Mouse (Mus musculus) activated CD4-positive, CD25-positive, alpha-beta regulatory T cell, adult 4 months (primary cell): ENCODE results near the gene Kmt2c. TPM values are rescaled to one million over a fixed set of nuclear protein-coding genes. Genes with fewer than 3 reads are reported as not detected.
"Not testable (repeated sequence)": the region's sequence is repeated elsewhere in the genome, so short reads cannot be mapped to it uniquely, and the experiment has no call there.

Experiments used
- ATAC-seq: one replicate; pipeline ENCODE4 v1.8.0; 2017
- polyA plus RNA-seq, 2 experiments: library from polyadenylated mRNA; unstranded; fragments of 100-300 nt; shearing (Covaris generic); gene quantifications; one replicate each; pipeline ENCODE4 v1.2.1; 2017

Kmt2c gene
- polyA plus RNA-seq, 2 experiments from 2014 or later: 26.0 to 27.7 TPM

- no peak for ATAC-seq
Measured at GRCm38 (mm10) chr5:25367126-25367525, 131.5 kb downstream of the Kmt2c start.

- no peak for ATAC-seq
Measured at GRCm38 (mm10) chr5:25353509-25353908, 145.1 kb downstream of the Kmt2c start.

- no peak for ATAC-seq
Measured at GRCm38 (mm10) chr5:25331322-25331721, 167.3 kb downstream of the Kmt2c start.

GRCm38 (mm10) chr5:25313881-25314280 lies 184.7 kb downstream of the Kmt2c start:
- ATAC-seq: no peak

- no peak for ATAC-seq
Measured at GRCm38 (mm10) chr5:25310226-25310625, 188.4 kb downstream of the Kmt2c start.

GRCm38 (mm10) chr5:25296830-25297229 lies 201.8 kb downstream of the Kmt2c start:
- no peak for ATAC-seq

- ATAC-seq: no peak
Measured at GRCm38 (mm10) chr5:25283988-25284387, 214.6 kb downstream of the Kmt2c start.

GRCm38 (mm10) chr5:25276365-25276764 lies 222.2 kb downstream of the Kmt2c start:
- ATAC-seq: no peak

GRCm38 (mm10) chr5:25275629-25276028 lies 223.0 kb downstream of the Kmt2c start:
- ATAC-seq: no peak

- ATAC-seq: no peak
Measured at GRCm38 (mm10) chr5:25268258-25268888, 230.2 kb downstream of the Kmt2c start.

GRCm38 (mm10) chr5:25262266-25262665 lies 236.3 kb downstream of the Kmt2c start:
- no peak for ATAC-seq

GRCm38 (mm10) chr5:25261452-25261851 lies 237.1 kb downstream of the Kmt2c start:
- ATAC-seq: no peak

GRCm38 (mm10) chr5:25256686-25257085 lies 241.9 kb downstream of the Kmt2c start:
- ATAC-seq: no peak

GRCm38 (mm10) chr5:25254491-25254890 lies 244.1 kb downstream of the Kmt2c start:
- no peak for ATAC-seq

- no peak for ATAC-seq
Measured at GRCm38 (mm10) chr5:25252825-25253544, 245.6 kb downstream of the Kmt2c start.

- no peak for ATAC-seq
Measured at GRCm38 (mm10) chr5:25252423-25252822, 246.2 kb downstream of the Kmt2c start.

- ATAC-seq: no peak
Measured at GRCm38 (mm10) chr5:25247036-25247435, 251.5 kb downstream of the Kmt2c start.

- ATAC-seq: no peak
Measured at GRCm38 (mm10) chr5:25246473-25246865, 252.1 kb downstream of the Kmt2c start.

GRCm38 (mm10) chr5:25245806-25246472 lies 252.6 kb downstream of the Kmt2c start:
- ATAC-seq: no peak

GRCm38 (mm10) chr5:25243101-25243500 lies 255.5 kb downstream of the Kmt2c start:
- ATAC-seq: no peak

- ATAC-seq: not testable (repeated sequence)
Measured at GRCm38 (mm10) chr5:25224377-25224776, 274.2 kb downstream of the Kmt2c start.

- ATAC-seq: peak; percentile 97
Measured at GRCm38 (mm10) chr5:25222752-25223702, 275.6 kb downstream of the Kmt2c start, which contains the start of gene E130116L18Rik. E130116L18Rik (minus strand) TSS chr5:25223153.
